Mouse (Mus musculus) megakaryocyte, adult 5-6 weeks (primary cell): ENCODE measurements around the gene Ferd3l. TPM values are rescaled to one million over a fixed set of nuclear protein-coding genes. Genes with fewer than 3 reads are reported as not detected.

Source experiments
- ATAC-seq: 2 replicates; pipeline ENCODE4 v1.8.0; 2016; ENCODE audit warnings: mild to moderate bottlenecking, inconsistent platforms; ENCODE audit not compliant: poor library complexity, severe bottlenecking
- total RNA-seq, 2 experiments: library from RNA; stranded (forward) in 1 of 2; stranded (reverse) in 1 of 2; fragments of 153-499, 151-499 nt in 1 of 2; fragments of 221-1000, 200-1000 nt in 1 of 2; gene quantifications; 2 replicates each; pipeline versions ENCODE4 v1.2.3 to v1.2.4; 2015 to 2017

Ferd3l gene
- total RNA-seq, 2 experiments from 2014 or later: not detected

GRCm38 (mm10) chr12:33964427-33964826 lies 36.2 kb downstream of the Ferd3l start:
- ATAC-seq: no peak

GRCm38 (mm10) chr12:33965661-33966360 lies 37.6 kb downstream of the Ferd3l start:
- no peak for ATAC-seq

GRCm38 (mm10) chr12:33966490-33967415 lies 38.5 kb downstream of the Ferd3l start:
- ATAC-seq: no peak

- no peak for ATAC-seq
Measured at GRCm38 (mm10) chr12:33967514-33967913, 39.3 kb downstream of the Ferd3l start.

GRCm38 (mm10) chr12:33968041-33968897 lies 40.0 kb downstream of the Ferd3l start:
- no peak for ATAC-seq

GRCm38 (mm10) chr12:33968898-33969178 lies 40.6 kb downstream of the Ferd3l start:
- ATAC-seq: no peak

Other genes starting within 250 kb of the Ferd3l start
- gene Twist1, start 29.2 kb downstream of the Ferd3l start, total RNA-seq (2015): not detected in 2 replicates
- gene Twist1, start 29.2 kb downstream of the Ferd3l start, total RNA-seq (2017): not detected in 2 replicates